Comparison of ENCODE assay signal across 12 mouse cellular contexts in genomic region chr10:64861439-64861838, GRCm38 (mm10).
DNase-seq lines count a peak whose midpoint lies in the region; ATAC-seq and TF ChIP-seq lines count a peak whose summit lies in the region.
"Had no signal": no experiment of that assay in that cellular context is flagged by ENCODE, and none has a peak within 500 bp of the region (broad histone marks: within the 10 kb centered on the region; RNA-seq: fewer than 3 reads in every experiment).

No protein-coding gene starts in this region.

- no peaks in the 10 kb centered on the region for H3K4me1 ChIP-seq in hindbrain, embryonic 13.5 days (replicated peaks)
- H3K4me1 ChIP-seq: hindbrain, embryonic 10.5 days; limb, embryonic 10.5 days had no signal

- H3K4me3 ChIP-seq in gastrocnemius, adult 2 months, result no peak overlapping the region
- H3K4me3 ChIP-seq in hindbrain, embryonic 13.5 days, result no peak overlapping the region
- H3K4me3 ChIP-seq: hindbrain, embryonic 10.5 days; limb, embryonic 10.5 days had no signal

- H3K4me2 ChIP-seq in hindbrain, embryonic 13.5 days, result no peak overlapping the region

- H3K27ac ChIP-seq in gastrocnemius, adult 2 months, result no peak overlapping the region
- no peak overlapping the region for H3K27ac ChIP-seq in hindbrain, embryonic 13.5 days
- H3K27ac ChIP-seq: hindbrain, embryonic 10.5 days; limb, embryonic 10.5 days had no signal

- H3K9me3 ChIP-seq in hindbrain, embryonic 13.5 days, result no peaks in the 10 kb centered on the region
- H3K9me3 ChIP-seq: hindbrain, embryonic 10.5 days; limb, embryonic 10.5 days had no signal

- 80% methylated on average over 2 of the region's 2 CpGs for WGBS in hindbrain, embryonic 13.5 days

- intact Hi-C loops in gastrocnemius, adult 2 months (cut with DNase I), result no loop called here

- no peaks in the 10 kb centered on the region for H3K27me3 ChIP-seq in hindbrain, embryonic 13.5 days

- ATAC-seq in hindbrain, embryonic 13.5 days (ENCODE audit: low FRiP score), result no peak

- DNase-seq in gastrocnemius, adult 2 months, result no peak
- DNase-seq in gastrocnemius, adult 18-20 months (ENCODE audit: low spot score), result no peak
- DNase-seq in ovary, postnatal 36 days (ENCODE audit: low spot score), result peak; percentile 16
- DNase-seq in ovary, postnatal 14 days (ENCODE audit: low spot score), result no peak
- DNase-seq in brain, embryonic 14.5 days (ENCODE audit: low read depth), result peak; percentile 5
- DNase-seq in layer of hippocampus, postnatal 14 days (ENCODE audit: low spot score in 2 of 2), result peak; percentile 2 to 3
- no peak for DNase-seq in urinary bladder, postnatal 10 days (ENCODE audit: low spot score)
- DNase-seq: lung, postnatal 14 days; thymus, postnatal 4 days had no signal

- TF ChIP-seq POLR2A in brain, embryonic 14.5 days (IDR thresholded peaks at IDR 0.05; ENCODE audit: borderline replicate concordance, extremely low read depth, insufficient read depth, insufficient read length, poor library complexity, severe bottlenecking), result no peak

- TF ChIP-seq CTCF in gastrocnemius, adult 2 months (IDR thresholded peaks at IDR 0.05), result peak; percentile 41
- no peak; the same call in 1 of the 2 replicates for TF ChIP-seq CTCF in brain, embryonic 14.5 days (IDR thresholded peaks at IDR 0.05; ENCODE audit: borderline replicate concordance, extremely low read depth, insufficient read depth, insufficient read length)

- H3K36me3 ChIP-seq in hindbrain, embryonic 13.5 days, result no peaks in the 10 kb centered on the region
- H3K36me3 ChIP-seq: hindbrain, embryonic 10.5 days; limb, embryonic 10.5 days had no signal

- no peak overlapping the region for H3K9ac ChIP-seq in hindbrain, embryonic 13.5 days

Comparison
In these comparisons a context has a peak if more than half of its experiments do, and no peak if none do; other contexts are left out.
1. DNase-seq: peak in ovary, postnatal 36 days (single experiment), brain, embryonic 14.5 days (single experiment) and layer of hippocampus, postnatal 14 days (2 of 2); none in gastrocnemius, adult 2 months (single experiment), gastrocnemius, adult 18-20 months (single experiment), ovary, postnatal 14 days (single experiment) and urinary bladder, postnatal 10 days (single experiment).